Mouse (Mus musculus): ENCODE results near the gene Dync1li2.
A peak's percentile ranks its signal among the peaks of the same experiment; 100 is the strongest.

Dync1li2 gene

DNA sequence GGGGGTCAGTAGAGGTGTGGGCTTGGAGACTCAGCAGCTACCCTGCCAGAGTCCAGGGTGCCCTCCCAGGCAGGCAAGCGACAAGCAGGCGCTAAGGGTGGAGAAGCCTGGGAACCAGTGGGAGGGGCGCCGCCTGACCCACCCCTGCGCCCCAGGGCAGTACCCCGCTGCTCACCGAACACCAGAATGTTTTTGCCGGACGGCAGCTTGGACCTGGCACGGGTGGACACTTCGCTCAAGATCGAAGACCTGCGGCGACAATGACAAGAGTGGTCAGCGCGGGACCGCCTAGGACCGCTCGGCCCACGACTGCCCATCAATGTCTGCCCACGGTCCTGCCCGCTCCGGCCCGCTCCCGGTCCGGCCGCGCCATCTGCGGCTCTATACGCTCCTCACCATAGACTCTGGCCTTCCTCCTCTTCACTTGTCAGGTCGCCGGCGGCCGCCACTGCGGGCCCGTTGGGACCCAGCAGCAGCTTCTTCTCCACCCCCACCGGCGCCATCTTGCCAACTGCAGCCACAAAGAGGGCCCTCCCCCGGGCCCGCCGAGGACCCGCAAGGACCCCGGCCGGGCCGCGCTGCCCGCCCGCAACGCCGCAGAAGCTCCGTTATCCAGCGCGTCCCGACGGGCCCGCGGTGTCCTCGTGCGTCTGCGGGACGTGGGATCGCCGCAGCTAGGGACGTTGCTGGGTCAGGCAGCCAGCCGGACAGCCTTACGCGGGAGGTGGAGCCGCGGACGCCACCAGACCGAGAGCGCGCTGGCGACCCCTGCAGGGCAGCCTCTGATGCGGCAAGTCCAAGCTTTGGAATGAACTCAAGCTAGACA, at the start of gene Dync1li2:
Gene Dync1li2, minus strand, starts transcription at position 749 of the 826 bp plus-strand sequence.
- peak; percentile 97 for DNase-seq (ENCODE audit: low spot score)

DNA sequence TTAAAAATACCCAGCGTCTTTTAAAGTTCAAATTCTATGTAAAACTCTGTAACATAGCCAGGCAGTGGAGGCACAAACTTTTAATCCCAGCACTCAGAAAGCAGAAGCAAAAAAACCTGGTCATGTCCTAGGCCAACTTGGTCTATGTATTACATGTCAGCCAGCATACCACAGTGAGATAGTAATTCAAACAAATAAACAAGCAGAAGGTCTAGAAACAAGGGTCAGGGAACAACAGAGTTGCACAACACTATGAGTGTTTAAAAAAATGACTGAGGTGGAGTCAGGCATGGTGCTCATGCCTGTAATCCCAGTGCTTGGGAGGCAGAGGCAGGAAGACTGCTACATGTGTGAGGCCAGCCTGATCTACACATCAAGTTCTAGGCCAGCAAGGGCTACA, 36.2 kb upstream of the Dync1li2 start:
- no peak for DNase-seq (ENCODE audit: low spot score)

DNA sequence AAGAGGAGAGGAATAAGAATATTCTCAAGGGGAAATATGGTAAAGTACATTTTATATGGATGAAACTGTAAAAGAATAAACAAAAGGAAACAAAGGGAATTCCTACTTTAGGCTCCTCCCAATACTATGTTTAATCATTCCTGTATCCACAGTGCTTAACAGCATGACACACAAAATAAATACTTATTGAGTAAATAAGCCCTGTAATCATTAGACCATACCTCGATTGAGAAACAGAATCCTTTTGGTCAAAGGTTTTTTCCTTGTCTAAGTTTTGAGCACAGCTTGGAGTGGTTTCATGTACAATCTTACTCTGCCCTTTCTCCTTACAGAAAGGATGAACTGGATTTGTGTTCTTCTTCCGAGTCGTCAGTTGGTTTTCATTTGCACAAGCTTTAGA, 29.6 kb upstream of the Dync1li2 start:
- DNase-seq (ENCODE audit: low spot score) = no peak

DNA sequence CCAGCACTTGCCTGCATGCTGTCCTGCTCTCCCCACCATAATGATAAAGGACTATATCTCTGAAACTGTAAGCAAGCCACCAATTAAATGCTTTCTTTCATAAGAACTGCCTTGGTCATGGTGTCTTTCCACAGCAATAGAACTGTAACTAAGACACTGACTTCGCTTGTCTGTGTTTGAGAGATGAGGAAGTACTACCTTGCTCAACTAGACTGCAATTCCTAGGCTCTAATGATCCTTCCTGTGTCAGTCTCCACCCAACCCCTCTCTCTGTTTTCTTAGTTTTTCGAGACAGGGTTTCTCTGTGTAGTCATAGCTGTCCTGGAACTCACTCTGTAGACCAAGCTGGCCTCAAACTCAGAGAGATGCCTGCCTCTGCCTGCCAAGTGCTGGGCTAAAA, 24.6 kb upstream of the Dync1li2 start:
- no peak for DNase-seq (ENCODE audit: low spot score)

DNA sequence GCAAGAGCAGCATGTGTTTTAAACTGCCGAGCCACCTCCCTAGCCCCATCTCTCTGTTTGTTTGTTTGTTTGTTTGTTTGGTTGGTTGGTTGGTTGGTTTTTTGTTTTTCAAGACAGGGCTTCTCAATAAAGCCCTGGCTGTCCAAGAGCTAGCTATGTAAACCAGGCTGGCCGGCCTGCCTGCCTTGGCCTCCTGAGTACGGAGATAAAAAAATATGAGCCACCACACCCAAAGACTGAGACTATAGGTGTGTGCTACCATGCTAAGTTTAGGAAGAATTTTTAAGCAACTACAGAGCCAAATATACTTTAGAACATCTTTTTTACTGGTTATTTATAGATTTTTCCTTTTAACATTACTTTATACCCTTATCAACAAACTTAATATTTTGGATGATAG, 9.3 kb upstream of the Dync1li2 start:
- no peak for DNase-seq (ENCODE audit: low spot score)

DNA sequence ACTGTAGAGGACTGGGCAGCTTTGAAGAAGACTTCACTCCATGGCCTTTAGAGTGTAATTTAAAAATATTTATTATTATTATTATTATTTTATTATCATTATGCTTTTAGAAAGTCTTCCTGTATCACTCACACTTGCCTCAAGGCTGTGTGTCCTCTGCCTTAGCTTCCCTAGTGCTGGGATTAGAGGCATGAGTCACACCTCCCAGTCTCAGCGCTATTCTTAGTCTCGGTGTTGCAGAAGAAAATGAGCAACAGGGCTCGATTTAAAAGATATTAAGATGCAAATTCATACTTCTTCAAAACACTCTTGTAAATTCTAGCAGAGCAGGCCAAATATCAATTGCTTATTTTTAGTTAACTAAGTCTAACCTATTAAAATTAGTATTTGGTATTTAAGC, 5.9 kb upstream of the Dync1li2 start:
- no peak for DNase-seq (ENCODE audit: low spot score)

DNA sequence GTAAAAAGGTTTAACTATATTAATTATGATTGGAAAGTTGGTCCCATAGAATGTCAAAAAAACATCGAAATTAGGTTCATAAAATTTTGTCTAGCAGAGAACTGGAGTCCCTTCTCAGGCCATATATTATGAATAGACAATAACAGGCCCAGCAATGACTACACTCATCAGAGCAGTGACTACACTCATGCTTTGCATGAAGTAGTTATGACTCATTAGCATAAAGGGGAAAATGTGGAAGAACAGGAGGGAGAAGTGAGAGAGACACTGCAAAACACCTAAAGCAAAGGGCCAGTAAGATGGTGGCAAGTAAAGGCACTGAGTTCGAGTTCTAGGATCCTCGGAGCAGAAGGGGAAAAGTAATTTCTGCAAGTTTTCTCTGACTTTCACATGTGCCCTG, 3.2 kb upstream of the Dync1li2 start:
- DNase-seq (ENCODE audit: low spot score) = no peak

DNA sequence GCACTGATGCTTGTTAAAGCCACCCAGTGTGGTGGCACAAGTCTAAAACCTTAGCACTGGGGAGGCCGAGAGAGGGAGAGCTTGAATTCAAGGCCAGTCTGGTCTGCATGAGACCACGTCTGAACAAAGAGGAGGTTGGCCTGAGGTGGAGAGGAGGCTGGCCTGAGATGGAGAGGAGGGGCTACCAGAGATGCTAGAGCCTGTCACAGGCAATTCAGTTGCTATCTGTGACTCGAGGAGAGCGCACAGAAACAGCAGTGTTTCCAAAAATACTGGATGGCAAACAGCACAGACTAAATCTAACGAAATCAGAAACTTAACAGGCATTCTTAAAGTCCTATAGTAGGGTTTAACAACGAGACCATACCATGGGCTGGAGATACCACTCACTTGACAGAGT, 2.4 kb upstream of the Dync1li2 start:
- no peak for DNase-seq (ENCODE audit: low spot score)

DNA sequence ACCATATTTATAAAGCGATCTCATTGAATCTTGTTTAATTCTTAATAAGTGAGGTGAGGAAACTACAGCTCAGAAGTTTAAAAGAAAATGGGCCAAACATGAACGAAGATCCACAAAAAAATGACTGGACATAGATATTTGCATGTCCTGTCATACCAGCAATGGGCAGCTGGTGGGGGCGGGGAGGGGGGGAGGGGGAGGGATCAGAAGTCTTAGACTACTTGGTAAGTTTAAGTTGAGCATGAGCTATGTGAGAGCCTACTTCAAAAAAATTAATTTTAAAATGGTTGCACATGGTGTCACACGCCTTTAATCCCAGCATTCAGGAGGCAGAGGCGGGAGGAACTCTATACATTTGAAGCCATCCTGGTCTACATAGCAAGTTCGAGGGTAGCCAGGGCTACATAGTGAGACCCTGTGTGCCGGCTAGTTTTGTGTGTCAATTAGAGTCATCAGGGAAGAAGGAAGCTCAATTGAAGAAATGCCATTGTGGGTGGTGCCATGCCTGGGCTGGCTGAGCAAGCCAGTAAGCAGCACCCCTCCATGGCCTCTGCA, 355 bp upstream of the Dync1li2 start:
- no peak for DNase-seq (ENCODE audit: low spot score)

DNA sequence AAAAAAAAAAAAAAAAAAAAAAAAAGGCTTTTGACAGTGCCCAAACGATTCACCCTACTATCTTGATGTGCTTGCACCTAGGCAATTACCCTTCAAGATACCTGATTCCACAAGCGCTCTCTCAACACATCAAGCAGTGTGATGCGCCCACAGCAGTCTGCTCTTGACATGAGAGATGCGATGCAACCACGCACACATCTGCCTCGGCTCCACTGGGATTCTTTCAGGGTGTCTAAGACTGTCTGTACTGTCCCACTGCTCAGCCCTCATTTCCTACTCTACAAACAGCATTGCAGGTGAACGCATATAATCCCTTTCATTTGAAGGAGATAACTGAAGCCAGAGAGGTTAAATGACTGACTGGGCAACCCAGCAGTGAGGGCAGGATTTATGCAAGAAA, 1.2 kb downstream of the Dync1li2 start:
- no peak for DNase-seq (ENCODE audit: low spot score)

DNA sequence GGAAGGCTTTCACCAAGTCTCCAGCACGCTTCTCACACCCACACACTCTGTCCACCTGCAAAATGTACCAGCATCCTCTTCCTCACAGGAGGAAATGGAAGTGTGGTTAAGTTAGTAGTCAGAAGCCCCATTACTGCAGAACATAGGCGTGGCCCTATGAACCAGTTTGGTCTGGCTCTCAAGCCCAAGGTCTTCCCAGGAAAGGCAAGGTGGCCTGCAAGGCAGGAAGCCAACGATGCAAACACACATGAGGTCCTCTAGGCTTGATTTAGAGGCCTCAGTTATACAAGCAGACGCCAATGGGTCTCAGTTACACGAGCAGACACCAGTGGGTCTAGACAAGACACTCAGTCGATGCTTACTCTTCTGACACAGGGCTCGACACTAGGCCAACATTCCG, 3.4 kb downstream of the Dync1li2 start:
- DNase-seq (ENCODE audit: low spot score) = no peak

DNA sequence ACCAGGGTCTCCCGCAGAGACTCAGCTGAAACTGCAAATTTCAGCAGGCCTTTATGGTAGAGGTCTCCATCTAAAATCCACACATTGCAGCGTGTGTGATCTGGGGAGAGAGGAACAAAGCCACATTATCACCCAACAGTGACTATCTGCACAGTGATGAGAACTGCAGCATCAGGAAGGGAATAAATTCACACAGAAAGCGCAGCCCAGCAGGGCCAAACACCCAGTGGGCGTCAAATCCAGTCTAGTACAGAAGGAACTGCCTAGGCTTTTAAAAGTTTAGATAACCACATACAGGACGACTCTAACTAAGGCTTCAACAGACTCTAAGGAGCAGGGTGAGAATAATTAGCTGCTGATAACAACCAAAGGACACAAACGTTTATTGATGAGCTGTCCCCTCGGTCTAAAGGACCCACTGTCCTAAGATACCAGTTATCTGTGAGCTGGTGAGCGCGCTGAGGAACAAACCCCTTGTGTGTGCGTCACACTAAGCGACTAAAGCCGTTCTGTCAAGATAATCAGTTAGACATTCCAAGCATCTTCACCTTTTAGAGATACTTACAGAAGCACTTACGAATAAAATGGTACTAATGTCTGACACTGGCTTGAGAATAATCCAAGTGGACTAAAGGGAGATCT, 5.2 kb downstream of the Dync1li2 start:
- DNase-seq (ENCODE audit: low spot score) = no peak

DNA sequence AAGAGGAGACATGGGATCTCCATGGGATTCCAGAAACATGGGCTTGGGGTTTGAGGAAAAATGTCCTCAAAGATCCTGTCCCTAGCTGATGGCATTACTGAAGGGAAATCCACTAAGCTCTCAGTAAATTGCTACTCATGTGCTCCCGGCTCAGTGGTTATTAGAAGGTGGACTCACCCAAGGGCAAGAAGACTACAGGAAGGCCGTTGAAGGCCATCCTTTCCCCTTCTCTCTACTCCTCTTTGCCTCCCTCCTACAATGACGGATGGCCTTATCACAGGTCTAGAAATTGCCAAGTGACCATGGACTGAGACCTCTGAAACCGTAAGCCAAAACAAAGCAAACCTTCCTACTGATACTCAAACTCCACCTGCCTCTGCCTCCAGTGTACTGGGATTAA, 6.3 kb downstream of the Dync1li2 start:
- DNase-seq (ENCODE audit: low spot score) = no peak

DNA sequence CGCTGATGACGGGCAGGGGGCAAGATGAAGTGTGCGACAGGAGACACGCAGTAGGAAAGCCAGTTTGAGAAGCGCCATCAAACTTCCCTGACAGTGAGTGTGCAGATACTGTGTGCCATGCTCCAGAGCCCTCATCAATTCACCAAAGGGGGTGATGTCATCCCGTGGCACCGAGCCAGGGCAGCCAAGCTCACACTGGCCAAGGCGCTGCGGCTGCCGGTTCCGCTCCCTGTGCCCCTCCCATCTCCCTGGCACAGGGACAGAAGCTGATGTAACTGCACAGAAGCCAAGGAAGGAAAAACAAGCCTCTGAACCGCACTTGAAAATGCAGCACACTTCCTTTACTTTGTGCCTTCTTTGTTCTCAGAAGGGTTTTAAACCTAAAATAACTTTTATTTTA, 6.8 kb downstream of the Dync1li2 start:
- DNase-seq (ENCODE audit: low spot score) = peak; percentile 97

DNA sequence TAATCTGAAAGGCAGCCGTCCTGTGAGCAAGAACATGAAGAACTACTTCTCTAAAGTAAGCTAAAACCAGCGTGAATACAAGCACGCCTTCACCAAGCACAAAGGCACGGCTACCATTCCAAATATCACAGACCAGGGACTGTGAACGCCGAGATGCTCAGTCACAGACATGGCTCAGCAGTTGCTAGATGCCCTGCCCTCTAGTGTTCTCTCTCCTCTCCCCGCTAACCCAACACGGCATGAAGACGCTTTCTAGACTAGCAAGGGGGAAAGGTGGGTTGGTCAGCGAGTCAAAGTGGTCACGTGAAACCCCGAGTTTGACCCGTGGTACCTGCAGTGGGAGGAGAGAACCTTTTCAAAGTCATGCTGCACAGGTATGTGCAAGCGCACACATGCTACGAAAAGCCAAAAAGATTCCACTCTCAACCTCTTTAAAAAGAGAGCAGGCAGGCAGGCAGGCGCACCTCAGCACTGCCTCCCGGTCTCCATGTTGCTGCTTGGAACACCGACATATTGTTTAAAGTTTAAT, 8.0 kb downstream of the Dync1li2 start:
- DNase-seq (ENCODE audit: low spot score) = no peak

DNA sequence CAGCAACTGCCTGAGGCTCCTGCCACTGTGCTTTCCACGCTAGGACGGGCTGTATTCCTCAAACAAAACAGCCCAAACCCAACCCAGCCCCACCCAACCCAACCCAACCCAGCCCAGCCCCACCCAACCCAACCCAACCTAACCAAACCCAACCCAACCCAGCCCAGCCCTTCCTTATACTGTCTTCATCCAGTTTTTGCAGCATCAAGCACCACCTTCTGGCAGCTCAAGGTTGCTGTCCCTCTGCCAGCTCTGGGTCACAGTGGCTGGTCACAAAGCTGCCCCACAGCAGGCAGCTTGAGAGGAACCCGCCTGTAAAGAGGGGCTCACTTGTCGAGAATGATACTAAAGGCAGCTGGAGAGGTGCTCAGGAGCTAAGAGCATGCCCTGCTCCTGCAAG, 8.6 kb downstream of the Dync1li2 start:
- DNase-seq (ENCODE audit: low spot score) = no peak

DNA sequence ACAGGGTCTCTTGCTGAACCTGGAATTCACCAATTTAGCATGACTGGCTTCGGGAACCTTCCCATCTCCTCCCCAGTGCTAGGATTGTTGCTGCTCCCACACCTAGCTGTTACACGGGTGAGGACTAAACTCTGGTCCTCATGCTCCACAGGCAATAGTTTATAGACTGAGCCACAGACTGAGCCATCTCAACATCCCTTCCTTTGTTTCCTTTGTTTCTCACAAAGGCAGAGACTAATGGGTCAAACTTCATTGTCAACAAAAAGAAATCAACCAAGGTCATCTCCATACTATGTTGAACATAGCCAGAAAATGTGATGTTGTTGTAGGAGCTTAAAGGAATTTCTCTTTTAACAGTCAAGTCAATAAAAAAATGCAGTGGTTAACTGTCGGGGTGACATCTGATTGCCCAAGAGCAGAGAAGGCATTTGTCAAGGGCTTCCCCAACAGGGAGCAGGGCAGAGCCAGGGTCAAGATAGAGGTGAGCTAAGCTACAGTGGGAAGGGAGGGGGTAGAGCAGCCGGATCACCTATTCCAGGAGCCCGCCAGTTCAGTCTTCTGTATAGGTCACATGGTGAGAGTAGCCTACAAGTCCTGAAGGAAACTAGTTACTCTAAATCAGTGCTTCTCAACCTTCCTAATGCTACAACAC, 9.5 kb downstream of the Dync1li2 start:
- DNase-seq (ENCODE audit: low spot score) = no peak

DNA sequence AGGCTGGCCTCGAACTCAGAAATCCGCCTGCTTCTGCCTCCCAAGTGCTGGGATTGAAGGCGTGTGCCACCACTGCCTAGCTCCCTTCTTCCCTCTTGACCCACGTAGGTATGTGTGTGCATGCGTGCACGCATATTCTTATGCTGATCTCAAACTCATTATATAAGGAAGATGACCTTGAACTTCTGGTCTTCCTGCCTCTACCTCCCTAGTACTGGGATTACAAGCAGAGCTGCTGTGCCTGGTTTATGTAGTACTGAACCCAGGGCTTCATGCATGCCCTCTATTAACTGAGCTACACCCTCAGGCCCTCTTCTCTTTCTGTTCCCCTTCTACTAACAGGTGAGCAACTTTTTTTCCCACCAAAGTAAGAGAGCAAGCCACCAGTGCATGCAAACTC, 10.2 kb downstream of the Dync1li2 start:
- DNase-seq (ENCODE audit: low spot score) = no peak

DNA sequence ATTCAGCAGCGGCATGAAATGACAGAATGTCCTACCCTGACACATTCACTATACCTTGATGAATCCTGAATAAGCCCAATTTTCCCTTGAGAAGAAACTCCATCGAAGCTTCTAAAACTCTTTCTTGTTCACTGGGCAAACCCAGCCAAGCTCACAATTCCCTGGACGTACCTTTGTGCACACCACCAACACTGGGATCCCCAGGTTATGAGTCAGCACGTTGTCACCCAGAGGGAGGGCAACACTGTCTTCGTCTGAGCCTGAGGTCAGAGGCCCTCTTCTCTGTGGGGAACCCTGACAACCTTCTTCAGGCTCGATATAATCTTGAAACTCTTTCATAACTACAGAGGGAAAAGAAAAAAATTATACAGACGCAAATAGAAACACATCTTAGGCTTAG, 12.6 kb downstream of the Dync1li2 start:
- DNase-seq (ENCODE audit: low spot score) = no peak

DNA sequence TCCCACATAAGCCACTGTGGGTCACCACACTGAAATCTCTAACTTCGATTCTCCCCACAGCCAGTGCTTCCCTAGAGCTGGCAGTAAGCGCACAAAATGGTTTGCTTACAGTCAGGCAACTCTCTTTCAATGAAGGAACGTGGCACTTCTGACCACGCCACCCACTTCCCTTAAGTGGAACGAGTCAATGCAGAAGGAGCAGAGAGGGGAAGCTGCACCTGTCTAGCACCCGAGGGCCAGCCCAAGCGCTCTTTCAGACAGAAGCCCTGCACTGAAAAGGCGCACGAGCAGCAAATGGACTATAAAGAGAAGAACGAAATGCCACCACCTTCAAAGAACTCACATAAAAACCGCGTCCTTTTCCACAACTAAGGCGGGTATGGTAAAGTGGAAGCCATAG, 15.1 kb downstream of the Dync1li2 start:
- no peak for DNase-seq (ENCODE audit: low spot score)

DNA sequence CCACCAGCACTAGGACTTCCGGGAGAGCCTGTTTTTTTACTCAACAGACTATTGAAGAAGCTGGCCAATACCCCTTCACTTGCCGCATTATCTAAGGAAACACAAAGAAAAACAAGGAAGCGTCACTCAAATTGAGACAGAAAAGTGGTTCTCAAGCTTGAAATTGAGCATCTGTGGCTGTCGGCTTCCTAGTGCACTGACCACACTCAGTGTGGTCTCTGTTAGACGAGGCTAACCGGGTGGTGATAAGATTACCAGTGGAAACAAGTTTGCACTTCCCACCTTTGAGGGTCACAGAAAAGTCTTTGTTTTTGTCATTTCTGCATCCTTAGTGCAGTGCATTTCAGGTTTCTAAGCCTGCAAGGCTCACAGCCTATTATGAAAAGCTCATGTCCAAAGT, 20.5 kb downstream of the Dync1li2 start:
- DNase-seq (ENCODE audit: low spot score) = no peak

DNA sequence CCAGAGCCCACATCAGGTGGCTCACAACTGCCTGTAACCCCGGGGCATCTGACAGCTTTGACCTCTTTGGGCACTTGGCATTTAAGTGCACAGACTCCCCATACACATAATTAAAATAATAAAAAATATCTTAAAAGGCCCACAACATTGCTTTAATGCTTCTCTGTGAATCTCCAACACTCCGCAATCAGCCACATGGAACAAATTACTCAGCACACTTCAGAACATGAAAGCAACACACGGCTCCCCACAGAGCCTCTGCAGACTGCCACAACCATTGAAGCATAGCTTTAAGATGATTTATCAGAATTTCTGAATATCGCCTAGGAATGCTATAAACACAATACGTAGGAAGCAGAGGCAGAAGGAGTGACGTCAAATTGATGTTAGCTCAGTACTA, 26.8 kb downstream of the Dync1li2 start:
- DNase-seq (ENCODE audit: low spot score) = no peak

DNA sequence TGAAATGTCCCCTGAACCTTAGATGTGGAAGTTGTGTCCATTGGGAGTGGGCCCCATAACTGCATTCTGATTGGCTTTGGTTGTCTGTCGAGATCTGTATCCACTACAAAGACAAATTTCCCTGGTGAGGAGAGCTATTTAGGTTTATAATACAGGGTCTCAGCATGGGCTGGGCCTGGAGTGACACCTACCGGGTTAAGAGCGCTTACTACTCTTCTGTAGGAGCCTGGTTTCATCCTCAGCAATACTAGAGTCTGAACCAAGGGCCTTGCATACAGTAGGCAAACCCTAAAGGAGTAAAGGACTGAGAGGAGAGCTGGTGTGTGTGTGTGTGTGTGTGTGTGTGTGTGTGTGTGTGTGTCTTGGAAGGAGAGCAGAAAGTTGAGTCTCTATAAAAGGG, 28.6 kb downstream of the Dync1li2 start:
- DNase-seq (ENCODE audit: low spot score) = no peak
